Mouse (Mus musculus) MEL-GATA-1-ER (cell line): ENCODE results near the gene Fxyd1.

Source experiments
- DNase-seq: peaks from one replicate; pipeline ENCODE4 v3.0.0-alpha.2; 2012; ENCODE audit warnings: low read depth; ENCODE audit errors: extremely low read depth

Fxyd1 gene

GRCm38 (mm10) chr7:31077885-31078445 is 21.0 kb upstream of the Fxyd1 start:
- no peak for DNase-seq

- DNase-seq, result no peak
These were observed 20.5 kb upstream of the Fxyd1 start for GRCm38 (mm10) chr7:31077470-31077869.

GRCm38 (mm10) chr7:31076492-31076891 is 19.5 kb upstream of the Fxyd1 start, which contains the start of gene Fxyd3:
TSS of gene Fxyd3 (minus strand) at chr7:31076704.
- no peak for DNase-seq

GRCm38 (mm10) chr7:31074713-31075069 is 17.7 kb upstream of the Fxyd1 start:
- no peak for DNase-seq

- DNase-seq, result no peak
These were observed 17.2 kb upstream of the Fxyd1 start for GRCm38 (mm10) chr7:31074061-31074712.

- DNase-seq, result no peak
These were observed 16.5 kb upstream of the Fxyd1 start for GRCm38 (mm10) chr7:31073546-31073945.

- no peak for DNase-seq
These were observed 15.3 kb upstream of the Fxyd1 start for GRCm38 (mm10) chr7:31072326-31072725.

GRCm38 (mm10) chr7:31070324-31070723 is 13.3 kb upstream of the Fxyd1 start:
- DNase-seq, result no peak

GRCm38 (mm10) chr7:31069491-31069890 is 12.5 kb upstream of the Fxyd1 start:
- DNase-seq, result no peak

GRCm38 (mm10) chr7:31067836-31068235 is 10.8 kb upstream of the Fxyd1 start:
- no peak for DNase-seq

GRCm38 (mm10) chr7:31063074-31063560 is 6.1 kb upstream of the Fxyd1 start:
- no peak for DNase-seq

GRCm38 (mm10) chr7:31060621-31061010 is 3.6 kb upstream of the Fxyd1 start:
- DNase-seq, result no peak

GRCm38 (mm10) chr7:31059919-31060620 is 3.1 kb upstream of the Fxyd1 start:
- no peak for DNase-seq

- DNase-seq, result no peak
These were observed 2.1 kb upstream of the Fxyd1 start, which contains the start of gene Lgi4 for GRCm38 (mm10) chr7:31059108-31059507. TSS of gene Lgi4 (plus strand) at chr7:31059342.

- no peak for DNase-seq
These were observed 1.2 kb upstream of the Fxyd1 start for GRCm38 (mm10) chr7:31058211-31058610.

- DNase-seq, result no peak
These were observed 731 bp upstream of the Fxyd1 start for GRCm38 (mm10) chr7:31057730-31058129.

GRCm38 (mm10) chr7:31056448-31056847 is 551 bp downstream of the Fxyd1 start:
- DNase-seq, result no peak

GRCm38 (mm10) chr7:31055883-31056282 is 1.1 kb downstream of the Fxyd1 start:
- DNase-seq, result no peak

GRCm38 (mm10) chr7:31055354-31055824 is 1.6 kb downstream of the Fxyd1 start:
- DNase-seq, result no peak

GRCm38 (mm10) chr7:31054661-31055320 is 2.2 kb downstream of the Fxyd1 start:
- DNase-seq, result no peak

GRCm38 (mm10) chr7:31053882-31054447 is 3.0 kb downstream of the Fxyd1 start:
- no peak for DNase-seq
